Mouse (Mus musculus) heart, adult 18-20 months (tissue): ENCODE data around the gene Cdhr3. TPM values are rescaled to one million over a fixed set of nuclear protein-coding genes. Genes with fewer than 3 reads are reported as not detected.

Experiments used
- DNase-seq, 2 experiments: peaks; one replicate each; pipeline ENCODE4 v3.0.0; 2021 to 2022; ENCODE audit warnings: mixed read lengths in 1 of 2
- total RNA-seq, 2 experiments: library from RNA; stranded (reverse); gene quantifications; 2 replicates each; pipeline ENCODE4 v1.2.3; 2021

The Cdhr3 gene
- total RNA-seq, 2 experiments from 2014 or later, result 0.27 to 0.87 TPM

GRCm38 (mm10) chr12:33076309-33076708, 16.4 kb downstream of the Cdhr3 start:
- no peak for DNase-seq

- peak in 1 of 2 experiments; percentile 6 for DNase-seq
These were observed 20.6 kb downstream of the Cdhr3 start for GRCm38 (mm10) chr12:33071901-33072672.

GRCm38 (mm10) chr12:33068977-33069376, 23.7 kb downstream of the Cdhr3 start:
- no peak for DNase-seq

- DNase-seq, result no peak
These were observed 26.3 kb downstream of the Cdhr3 start for GRCm38 (mm10) chr12:33066355-33066754.

- no peak for DNase-seq
These were observed 27.5 kb downstream of the Cdhr3 start for GRCm38 (mm10) chr12:33065162-33065561.

GRCm38 (mm10) chr12:33064266-33064665, 28.4 kb downstream of the Cdhr3 start:
- no peak for DNase-seq

GRCm38 (mm10) chr12:33063250-33063649, 29.4 kb downstream of the Cdhr3 start:
- no peak for DNase-seq

GRCm38 (mm10) chr12:33062379-33062778, 30.3 kb downstream of the Cdhr3 start:
- peak; percentile 52 to 69 for DNase-seq

GRCm38 (mm10) chr12:33061651-33062050, 31.0 kb downstream of the Cdhr3 start:
- DNase-seq, result peak; percentile 50 to 72

- DNase-seq, result peak; percentile 42 to 49
These were observed 35.2 kb downstream of the Cdhr3 start for GRCm38 (mm10) chr12:33057231-33058048.

- no peak for DNase-seq
These were observed 36.1 kb downstream of the Cdhr3 start for GRCm38 (mm10) chr12:33056574-33056973.

GRCm38 (mm10) chr12:33056074-33056473, 36.6 kb downstream of the Cdhr3 start:
- no peak for DNase-seq

GRCm38 (mm10) chr12:33053746-33054145, 38.9 kb downstream of the Cdhr3 start:
- no peak for DNase-seq

GRCm38 (mm10) chr12:33053311-33053710, 39.4 kb downstream of the Cdhr3 start:
- no peak for DNase-seq

- no peak for DNase-seq
These were observed 44.3 kb downstream of the Cdhr3 start for GRCm38 (mm10) chr12:33048391-33048790.

GRCm38 (mm10) chr12:33046434-33046833, 46.2 kb downstream of the Cdhr3 start:
- DNase-seq, result no peak

GRCm38 (mm10) chr12:33045533-33046361, 46.9 kb downstream of the Cdhr3 start:
- DNase-seq, result peak; percentile 26 to 59

GRCm38 (mm10) chr12:33041476-33041875, 51.2 kb downstream of the Cdhr3 start:
- peak; percentile 28 to 56 for DNase-seq

- DNase-seq, result no peak
These were observed 51.9 kb downstream of the Cdhr3 start for GRCm38 (mm10) chr12:33040811-33041210.

- DNase-seq, result no peak
These were observed 54.0 kb downstream of the Cdhr3 start for GRCm38 (mm10) chr12:33038676-33039075.

- DNase-seq, result peak; percentile 62
These were observed 56.8 kb downstream of the Cdhr3 start for GRCm38 (mm10) chr12:33035719-33036521.
